Mouse (Mus musculus) liver, embryonic 14.5 days (tissue): ENCODE data around the gene Bmp4.

Experiments
- CTCF ChIP-seq: IDR thresholded peaks from 2 replicates; pipeline ENCODE4 v1.5.1; 2016; ENCODE audit warnings: antibody characterized with exemption, low read depth, control low read depth
- EP300 ChIP-seq: IDR thresholded peaks from 2 replicates; pipeline ENCODE4 v1.6.1; 2016; ENCODE audit warnings: antibody characterized with exemption, low read depth

GRCm38 (mm10) chr14:46430231-46430630 is 39.8 kb upstream of the Bmp4 start:
- no peak for TF ChIP-seq CTCF
- TF ChIP-seq EP300: no peak
